Mouse (Mus musculus): ENCODE data around the gene Dock2.

Gene Dock2

DNA sequence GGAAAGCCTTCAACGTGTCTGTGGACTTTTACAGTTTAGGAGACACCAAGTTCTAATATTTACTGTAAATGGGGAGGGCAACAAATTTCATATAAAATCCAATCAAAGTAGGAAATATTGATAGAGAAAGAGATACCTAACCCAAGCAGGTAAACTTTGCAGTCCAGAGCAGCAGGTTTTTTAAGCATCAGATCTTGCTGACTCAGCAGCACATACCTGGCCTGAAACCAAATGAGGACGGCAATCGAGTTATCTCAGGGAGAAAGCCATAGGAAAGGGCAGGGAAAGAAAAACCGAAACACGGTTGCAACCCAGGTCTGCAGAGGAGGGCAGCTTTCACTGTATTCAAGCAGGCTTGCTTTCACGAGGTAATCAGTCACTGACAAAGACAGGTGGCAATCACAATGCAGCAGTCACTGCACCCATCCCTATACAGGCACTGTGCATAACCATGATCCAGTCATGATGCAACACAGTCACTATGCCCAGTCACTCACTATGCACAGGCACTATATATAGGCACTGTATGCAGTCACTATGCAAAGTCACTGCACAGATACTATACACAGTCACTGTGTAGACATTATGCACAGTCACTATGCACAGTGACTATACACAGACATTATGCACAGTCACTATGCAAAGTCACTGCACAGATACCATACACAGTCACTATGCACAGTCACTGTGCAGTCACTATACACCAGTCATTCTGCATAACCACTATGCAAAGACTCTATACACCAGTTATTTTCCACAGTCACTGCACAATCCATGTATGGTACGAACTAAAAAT is 258.4 kb downstream of the Dock2 start:
- no peak for DNase-seq (ENCODE audit: low spot score)

DNA sequence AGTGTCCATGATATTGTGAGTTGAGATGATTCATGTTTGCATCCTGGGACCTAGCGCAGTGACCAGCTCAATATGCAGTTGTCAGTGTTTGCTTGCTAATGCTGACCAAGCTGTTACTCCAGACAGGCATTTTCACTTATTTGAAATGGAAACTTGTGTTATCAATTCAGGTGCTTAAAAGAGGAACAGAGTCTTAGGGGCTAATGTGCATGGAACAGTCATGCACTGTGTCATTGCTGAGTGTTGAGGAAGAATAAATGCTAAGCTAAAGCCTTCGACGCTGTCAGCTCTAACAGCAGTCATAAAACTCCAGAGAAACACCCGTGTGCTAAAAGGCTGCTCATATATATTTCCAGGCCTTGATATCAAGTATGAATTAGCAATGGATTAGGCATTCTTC is 259.1 kb downstream of the Dock2 start:
- no peak for DNase-seq (ENCODE audit: low spot score)

DNA sequence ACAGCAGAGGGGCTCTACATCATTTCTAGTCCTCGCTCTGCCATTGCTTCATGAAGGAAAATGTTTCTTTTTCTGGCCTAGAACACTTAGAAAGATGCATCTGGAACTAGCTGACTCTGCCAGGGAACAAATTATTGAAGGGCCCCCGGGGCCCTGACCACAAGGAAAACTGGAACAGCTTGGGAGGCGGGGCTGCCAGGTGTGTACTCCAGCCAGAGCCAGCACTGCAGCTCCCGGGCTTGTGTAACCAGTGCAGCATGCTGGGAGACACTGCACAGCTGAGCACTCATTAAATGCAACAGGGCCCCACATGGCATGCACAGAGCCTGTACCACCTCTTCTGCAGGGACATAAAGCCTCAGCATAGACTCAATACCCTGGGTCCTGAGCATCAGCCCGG is 265.1 kb downstream of the Dock2 start:
- no peak for DNase-seq (ENCODE audit: low spot score)

DNA sequence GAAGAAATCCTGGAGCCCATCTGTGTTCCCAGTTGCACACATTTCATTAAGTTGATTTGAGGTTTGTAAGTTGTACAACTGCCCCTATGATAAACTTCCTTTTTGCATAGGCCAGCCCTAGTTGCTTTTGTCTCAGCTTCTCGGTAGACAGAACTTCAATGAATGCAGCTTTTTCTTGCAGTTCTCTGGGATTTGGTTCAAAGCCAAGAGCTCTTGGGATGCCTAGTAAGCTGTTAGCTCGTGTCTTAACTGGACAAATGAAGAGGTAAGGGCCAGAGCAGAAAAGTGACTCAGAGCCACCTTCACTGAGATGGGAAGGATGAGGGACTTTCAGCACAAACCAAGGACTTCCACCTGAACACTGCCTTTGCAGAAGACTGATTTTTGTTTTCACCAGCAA is 266.7 kb downstream of the Dock2 start:
- DNase-seq (ENCODE audit: low spot score) = no peak

DNA sequence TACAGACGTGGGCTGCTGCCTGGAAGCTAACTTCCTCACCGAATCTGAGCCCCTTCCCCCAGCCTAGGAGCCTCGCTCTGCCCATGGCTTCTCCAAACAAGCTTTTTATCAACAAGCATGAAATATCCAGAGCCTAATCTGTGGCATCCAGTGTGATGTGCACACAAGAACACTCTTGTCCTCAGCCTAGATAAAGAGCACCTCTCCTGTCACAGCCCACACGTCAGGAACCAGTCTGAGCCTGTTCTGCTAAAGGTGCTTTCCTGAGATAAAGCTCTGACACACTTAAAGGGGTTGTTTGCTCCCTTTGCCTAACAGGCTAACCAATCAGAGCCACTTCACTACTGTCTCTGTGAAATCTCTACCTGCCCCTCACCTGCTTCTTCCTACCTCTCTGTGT is 268.4 kb downstream of the Dock2 start:
- DNase-seq (ENCODE audit: low spot score) = no peak

DNA sequence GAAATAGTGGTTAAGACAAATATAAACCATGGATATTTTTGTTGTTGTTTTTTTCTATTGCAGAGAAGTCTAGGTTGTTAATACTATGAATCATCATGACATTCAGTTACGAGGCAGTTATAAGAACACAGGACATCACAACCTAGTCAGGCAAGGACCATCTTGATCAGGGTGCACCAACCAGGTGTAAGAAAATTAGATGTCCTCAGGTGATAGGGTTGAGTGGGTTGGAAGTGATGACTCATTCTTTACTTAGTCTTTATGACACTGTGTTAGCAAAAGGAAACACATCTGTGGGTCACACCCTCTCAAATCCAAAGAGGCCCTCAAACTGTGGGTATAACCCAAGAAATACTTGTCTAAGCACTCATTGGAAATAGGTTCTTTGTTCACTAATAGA is 277.3 kb downstream of the Dock2 start:
- no peak for DNase-seq (ENCODE audit: low spot score)

DNA sequence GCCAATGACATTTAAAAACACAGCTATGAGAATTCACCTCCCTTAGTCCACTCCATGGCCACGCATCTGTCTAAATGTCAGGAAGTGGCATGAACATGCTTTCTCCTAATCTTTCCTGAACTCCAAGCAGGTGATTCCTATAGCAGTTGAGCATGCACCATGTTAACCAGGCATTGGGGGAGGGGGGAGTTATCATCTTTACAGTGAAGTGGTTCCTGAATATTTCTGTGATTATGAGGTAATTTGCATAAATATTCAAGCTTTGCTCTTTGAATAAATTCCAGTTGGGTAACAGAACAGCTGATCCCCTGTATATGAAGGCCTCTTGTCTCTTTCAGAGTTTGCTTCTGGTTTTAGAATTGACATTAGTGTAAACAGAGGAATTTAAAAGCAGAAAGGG is 284.0 kb downstream of the Dock2 start:
- DNase-seq (ENCODE audit: low spot score) = no peak

DNA sequence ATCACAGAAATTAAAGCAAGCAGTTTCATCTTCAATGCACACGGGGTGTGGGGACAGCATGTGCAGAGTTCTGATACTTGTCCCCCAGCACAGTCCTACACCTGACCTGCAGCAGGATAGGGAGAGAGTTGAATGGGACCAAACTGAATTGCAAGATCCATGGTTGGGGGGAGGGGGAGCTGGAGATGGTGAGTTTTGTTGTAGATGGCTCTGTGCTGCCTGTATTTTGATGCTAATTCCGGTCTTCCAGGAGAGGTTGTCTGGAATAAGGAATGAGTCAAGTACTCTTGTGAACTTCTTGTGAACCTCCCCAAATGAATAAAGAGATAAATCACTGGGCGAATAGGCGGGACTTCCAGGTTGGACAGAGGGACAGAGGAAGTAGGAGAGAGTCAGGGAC is 289.0 kb downstream of the Dock2 start:
- DNase-seq (ENCODE audit: low spot score) = no peak

DNA sequence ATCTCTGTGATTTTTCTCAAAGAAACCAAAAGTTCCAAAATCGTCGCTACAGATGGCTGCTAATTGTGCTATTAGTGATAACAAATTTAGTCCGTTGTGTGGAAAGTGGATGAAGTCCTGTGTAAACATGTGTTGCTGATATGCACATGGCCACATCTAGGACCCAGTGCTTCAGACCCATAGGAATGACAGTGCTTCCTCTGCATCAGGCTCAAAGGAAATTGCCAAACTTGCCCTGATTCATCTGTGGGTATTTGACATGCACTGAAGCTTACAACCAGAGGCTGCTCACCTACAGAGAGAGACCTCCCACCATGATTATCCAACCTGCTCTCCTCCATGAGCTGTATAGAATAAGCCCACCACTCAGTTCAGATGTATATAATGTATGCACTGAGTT is 290.7 kb downstream of the Dock2 start:
- DNase-seq (ENCODE audit: low spot score) = no peak

DNA sequence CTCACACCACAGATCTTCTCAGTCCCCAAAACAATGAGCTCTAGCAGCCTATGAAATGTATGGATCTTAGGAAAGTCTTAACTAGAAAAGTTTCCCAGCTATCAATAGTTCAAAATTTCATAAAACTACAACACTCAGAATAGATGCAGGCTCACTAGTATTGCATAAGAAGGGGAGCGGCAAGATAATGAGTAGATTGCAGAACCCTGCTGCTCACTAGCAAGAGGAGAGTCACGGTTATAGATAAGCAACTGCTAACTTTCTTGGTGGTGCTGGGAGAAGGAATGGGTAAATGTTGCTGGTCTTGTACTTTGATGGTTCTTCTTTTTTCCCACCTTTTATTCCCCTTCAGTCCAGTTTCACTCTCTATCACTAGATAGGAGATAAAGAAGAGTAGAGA is 291.5 kb downstream of the Dock2 start:
- DNase-seq (ENCODE audit: low spot score) = no peak

DNA sequence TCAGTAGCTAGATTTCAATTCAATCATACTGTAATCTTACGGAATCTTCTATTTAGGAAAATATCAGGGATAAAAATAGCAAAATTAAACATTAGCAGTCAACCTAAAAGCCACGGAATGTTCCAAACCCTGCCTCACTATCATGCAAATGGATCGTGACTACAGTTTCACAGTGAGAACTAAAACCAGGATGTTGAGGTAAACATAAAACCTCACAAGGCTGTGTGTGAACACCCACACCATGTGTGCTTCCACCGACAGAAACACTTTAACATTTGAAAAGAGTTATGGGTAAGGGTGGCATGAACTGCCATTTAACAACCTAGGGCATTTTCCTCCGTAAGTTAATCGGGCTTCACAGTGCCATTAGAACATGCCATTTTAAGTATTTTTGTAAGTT is 294.1 kb downstream of the Dock2 start:
- DNase-seq (ENCODE audit: low spot score) = no peak

DNA sequence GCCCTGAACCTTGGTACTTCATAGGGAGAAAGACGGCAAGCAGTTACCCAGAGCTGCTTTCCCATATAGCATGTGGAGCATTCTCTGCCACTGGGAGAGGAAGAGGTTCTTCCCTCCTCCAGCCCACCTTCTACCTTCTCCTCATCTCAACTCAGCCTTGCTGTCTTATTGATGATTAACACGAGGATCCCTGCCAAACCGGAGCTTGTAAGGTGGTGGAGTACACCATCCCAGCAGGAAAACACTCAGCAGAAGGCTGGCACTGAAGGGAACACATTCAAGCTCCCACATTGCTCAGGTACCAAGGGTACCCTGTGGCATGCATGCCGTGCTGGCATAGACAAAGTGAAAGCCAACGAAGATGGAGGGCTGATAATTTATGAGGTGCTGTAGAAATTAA is 304.4 kb downstream of the Dock2 start:
- no peak for DNase-seq (ENCODE audit: low spot score)

DNA sequence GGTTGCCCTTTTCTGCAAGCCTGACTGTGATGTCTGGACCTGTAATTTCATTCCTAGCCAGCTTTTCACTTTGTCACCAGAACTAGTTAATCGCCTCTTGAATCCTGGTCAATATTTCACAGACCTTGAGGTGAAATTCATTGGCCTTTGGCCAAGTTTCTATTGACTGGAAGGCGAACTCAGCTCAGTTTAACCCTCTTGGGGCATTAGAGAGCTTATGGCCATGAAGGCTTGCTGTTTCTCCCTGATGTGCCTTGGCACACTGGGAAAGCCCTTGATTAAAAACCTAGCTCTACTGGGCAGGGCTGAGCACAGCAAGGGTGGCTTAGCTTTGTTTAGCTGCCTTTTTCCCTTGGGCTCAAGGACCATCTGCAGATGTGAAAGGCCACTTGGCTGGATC is 313.9 kb downstream of the Dock2 start:
- DNase-seq (ENCODE audit: low spot score) = no peak

DNA sequence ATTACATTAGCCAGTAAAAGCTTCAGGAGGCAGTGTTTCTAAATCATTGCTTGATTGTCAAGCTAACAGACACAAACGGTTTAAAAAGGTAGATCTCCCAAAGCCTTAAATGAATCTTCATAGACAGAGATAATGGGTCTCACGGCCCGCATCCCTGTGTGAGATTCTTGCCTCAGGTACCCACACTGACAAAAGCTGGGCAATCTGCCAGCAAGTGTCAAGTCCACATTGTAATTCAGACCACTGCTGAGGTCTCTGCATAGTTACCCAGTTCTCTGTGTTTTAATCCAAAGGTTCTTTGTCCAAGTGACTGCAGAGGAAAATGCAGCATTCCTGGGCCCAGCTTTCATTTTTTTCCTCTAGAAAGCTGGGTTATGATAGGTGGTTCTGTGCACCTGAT is 315.1 kb downstream of the Dock2 start:
- no peak for DNase-seq (ENCODE audit: low spot score)

DNA sequence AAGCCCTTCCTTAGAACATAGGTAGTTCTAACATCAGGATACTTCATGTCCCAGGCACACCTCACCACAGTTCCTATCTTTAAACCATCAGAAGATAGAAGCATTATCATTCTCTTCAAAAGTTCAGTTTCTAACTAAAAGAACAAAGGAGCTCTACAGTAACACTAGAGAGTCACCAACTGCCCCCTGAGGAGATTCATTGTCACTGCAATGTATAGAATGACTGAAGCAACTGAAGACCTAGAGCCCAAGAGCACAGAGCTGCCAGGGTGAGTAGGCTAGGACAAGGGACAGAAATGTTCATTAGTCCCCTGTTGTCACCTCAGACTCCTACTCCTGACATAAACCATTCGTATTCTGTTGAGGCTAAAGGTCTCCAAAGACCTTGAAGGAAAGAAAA is 316.6 kb downstream of the Dock2 start:
- DNase-seq (ENCODE audit: low spot score) = no peak

DNA sequence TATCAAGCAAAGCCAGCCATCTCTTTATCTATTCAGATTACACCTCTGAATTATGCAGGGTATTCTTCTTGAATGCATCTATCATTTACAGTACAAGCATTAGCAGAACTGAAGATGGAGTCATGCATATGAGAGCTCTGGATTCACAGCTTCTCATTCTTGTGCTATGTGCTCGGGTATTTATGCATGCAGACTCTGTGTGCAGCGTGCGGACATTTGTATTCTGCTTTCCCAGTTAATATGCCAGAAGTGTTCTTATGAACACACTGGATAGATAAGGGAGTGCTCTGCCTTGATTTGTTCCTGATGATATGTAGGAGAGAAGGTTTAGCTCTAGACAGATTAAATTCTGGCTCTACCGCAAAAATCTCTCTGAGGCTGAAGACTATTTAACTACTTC is 333.7 kb downstream of the Dock2 start:
- no peak for DNase-seq (ENCODE audit: low spot score)

DNA sequence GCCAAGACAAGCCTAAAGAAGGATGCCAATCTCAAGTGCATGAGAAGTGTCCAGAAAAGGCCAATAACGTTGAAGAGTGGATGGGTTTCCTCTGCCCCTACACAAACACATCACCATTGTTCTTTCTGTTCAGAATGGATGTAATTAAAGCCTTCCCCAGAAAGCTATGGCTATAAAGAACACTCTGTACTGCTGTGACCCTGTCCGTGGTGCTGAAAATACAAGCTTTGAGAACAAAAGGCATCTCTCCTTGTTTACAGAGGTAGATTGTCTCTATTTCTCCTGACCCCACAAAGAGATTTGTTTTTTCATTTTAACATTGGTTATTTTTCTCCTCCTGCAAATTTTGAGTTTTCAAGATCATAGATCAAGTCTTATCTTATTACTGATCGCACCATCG is 335.8 kb downstream of the Dock2 start:
- DNase-seq (ENCODE audit: low spot score) = no peak

DNA sequence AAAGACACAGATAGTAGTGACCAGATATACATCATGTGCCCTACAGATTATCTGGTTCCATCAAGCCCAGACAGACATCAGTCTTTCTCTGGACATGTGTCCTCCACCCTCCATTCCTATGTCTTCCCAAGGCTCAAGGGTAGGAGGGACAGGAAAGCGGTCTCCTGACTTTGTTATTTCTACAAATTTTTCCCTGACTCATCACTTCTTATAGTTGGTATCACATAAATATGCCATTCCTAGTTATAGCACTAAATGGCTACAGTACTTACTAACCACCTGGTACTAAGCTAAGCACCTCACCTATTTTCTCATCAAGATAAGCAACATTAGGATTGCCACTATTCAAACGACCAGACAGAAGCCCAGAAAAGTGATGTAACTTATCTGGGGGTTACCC is 345.3 kb downstream of the Dock2 start:
- DNase-seq (ENCODE audit: low spot score) = no peak

DNA sequence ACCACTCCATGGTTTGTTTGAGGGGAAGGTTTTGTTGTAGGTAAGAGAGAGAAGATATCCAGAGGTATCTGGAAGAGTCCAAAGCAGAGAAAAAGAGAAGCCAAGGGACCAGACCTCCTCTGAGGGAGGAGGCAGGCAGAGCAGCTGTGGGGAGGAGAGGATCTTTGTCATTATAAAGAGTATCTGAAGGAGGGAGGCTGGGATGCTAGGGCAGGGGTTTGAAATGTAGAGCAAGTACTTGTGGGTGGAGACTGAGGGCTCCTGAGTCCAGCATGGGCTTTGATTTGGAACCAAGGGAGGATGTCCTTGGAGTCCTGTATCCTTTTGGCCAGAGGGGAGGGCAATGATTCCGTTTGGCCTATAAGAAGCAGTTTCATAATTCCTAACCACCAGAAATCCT is 346.2 kb downstream of the Dock2 start:
- DNase-seq (ENCODE audit: low spot score) = no peak

DNA sequence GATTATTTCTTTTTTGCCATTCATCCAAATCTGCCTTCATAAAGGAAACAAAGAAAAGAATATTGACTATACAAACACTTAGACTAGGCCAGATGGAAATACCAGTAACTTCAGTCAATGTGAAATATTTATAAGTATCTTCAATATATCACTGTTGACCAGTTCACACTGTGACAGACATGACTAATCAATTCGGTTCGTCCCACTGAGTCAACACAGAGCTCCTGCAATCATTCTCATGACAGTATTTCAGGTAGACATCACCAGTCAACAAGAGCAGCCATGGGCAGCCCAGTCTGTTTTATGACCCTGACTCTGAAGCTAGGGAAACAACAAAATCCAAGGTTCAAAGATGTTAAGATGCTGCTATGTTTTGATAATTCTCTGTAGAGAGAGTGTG is 351.7 kb downstream of the Dock2 start:
- no peak for DNase-seq (ENCODE audit: low spot score)

DNA sequence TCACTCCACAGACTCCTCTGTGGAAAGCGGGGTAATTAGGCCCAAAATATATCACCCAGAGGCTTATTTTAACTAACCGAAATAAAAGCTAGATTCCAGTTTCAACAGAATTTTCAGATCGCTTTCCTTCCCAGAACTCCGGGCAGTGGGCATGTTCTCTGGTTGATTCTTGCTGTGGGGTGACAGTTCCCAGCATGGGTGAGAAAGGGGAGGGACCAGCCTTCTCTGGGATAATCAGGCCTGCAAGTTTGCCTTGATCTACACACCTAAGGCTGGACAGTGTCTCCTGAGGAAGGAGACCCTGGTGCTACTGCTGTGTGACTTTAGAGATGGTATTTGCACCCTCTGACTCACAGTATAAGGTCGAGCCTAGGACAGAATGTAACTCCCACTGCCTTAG is 352.3 kb downstream of the Dock2 start:
- DNase-seq (ENCODE audit: low spot score) = no peak

DNA sequence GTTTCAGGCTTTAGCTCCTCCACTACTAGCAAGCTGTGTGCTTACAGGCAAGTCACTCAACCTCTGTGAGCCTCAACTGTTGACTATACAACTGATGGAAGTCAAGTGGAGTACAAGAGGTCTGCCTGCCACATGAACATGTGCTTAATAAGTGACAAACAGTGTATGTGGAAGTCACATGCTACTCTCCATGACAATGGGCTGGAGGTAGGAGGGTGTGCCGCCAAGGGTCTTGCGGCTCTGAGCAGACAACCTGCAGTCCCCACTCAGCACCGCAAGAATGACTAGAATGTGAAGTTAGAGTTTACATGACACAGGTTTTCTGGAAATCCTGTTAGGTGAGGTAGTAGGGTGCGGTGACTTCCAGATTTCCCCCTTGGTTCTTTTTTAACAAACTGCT is 352.8 kb downstream of the Dock2 start:
- DNase-seq (ENCODE audit: low spot score) = no peak

DNA sequence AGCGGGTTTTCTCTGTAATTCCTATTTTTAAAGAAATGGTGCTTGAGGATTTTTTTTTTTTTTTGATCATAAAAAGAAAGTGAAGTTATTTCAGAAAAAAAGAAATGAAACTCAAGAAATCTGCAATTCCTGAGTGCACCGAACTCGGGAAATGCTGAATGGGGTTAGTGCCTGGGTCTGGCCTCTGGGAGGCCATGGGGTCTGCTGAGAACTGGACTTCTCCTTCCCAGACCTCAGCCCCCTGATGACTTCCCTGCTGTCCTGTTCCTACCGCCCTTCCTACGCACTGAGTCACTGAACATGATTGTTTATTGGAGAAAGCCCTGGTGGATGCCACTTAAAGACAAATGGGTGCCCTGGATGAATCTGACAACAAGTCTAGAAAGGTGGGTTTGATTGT is 356.5 kb downstream of the Dock2 start:
- DNase-seq (ENCODE audit: low spot score) = no peak

DNA sequence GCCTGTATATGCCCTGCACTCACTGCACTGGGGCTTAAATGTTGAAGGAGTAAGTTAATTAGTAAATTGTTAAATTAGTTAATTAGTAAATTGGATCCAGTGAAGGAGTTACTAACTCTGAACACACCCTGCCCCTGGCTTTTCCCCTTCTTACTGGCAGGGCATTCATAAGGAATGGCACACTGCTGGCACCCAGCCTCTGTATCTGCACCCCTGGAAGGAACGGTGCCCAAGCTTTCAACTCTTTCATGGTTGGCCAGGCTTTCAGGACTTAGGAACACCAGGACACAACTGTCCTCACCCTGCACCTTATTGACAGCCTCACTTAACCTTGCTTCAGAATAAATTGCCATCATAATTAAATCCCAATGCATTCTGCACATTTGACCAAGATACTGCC is 359.1 kb downstream of the Dock2 start:
- no peak for DNase-seq (ENCODE audit: low spot score)

DNA sequence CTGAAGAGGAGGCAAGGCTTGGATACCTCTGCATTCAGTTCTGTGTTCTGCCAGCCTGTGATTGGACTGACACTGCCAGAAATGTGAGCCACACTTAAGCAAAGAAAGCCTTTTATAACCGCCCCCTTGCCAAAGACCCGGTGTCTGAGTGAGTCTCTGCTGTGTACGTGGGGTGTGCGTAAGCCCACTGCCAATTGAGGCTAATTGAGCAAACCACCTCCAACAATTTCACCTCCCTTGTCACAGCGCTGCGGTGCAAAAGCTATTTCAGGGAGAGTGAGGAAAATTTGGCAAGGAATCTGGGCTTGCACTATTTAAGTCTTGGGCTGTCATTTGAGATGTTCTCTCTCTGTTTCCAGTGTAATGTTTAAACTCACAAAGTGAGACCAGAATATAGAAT is 362.6 kb downstream of the Dock2 start:
- peak; percentile 56 for DNase-seq (ENCODE audit: low spot score)

All from left cerebral cortex, adult 11 months (tissue).